Mouse (Mus musculus): ENCODE data around the gene Msrb1.

DNA sequence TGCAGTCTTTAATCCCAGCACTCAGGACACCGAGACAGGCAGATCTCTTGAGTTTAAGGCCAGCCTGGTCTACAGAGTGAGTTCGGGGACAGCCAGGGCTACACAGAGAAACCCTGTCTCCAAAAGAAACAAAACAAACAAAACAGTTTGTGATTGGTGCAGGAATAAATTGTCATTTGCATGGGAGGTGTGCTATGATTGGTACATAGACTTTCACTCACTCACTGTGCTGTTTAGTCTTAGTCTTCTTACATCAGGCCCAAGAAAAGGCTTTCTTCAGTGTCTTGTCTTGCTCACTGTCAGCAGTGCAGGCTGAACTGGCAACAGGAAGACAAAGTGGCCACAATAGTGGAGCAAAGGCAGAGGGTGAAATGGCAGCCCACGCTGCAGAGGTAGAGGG, 7.9 kb downstream of the Msrb1 start:
- TF ChIP-seq CTCF (IDR thresholded peaks at IDR 0.05; ENCODE audit: control insufficient read depth, insufficient read depth, insufficient replicate concordance, low read depth, low read length), result no peak
- TF ChIP-seq POLR2A (IDR thresholded peaks at IDR 0.05; ENCODE audit: control insufficient read depth, low read depth, low read length), result no peak

Measured in testis, adult 2 months (tissue).